Mouse (Mus musculus): Measurements from ENCODE around the gene Tanc2. TPM values are rescaled to one million over a fixed set of nuclear protein-coding genes. Genes with fewer than 3 reads are reported as not detected.

Gene Tanc2
- 11.3 and 15.4 TPM in 2 replicates for polyA plus RNA-seq (2015; fragmentation: Nextera tagmentation; extraction: Ambion mirVana)

GRCm38 (mm10) chr11:105589877-105590641 lies at the start of gene Tanc2:
TSS of gene Tanc2 (plus strand) at chr11:105589986.

GRCm38 (mm10) chr11:105952911-105953386 lies 363.2 kb downstream of the Tanc2 start, which contains the start of gene Cyb561:
TSS of gene Cyb561 (minus strand) at chr11:105953336.

GRCm38 (mm10) chr11:105967741-105968574 lies 378.2 kb downstream of the Tanc2 start, which contains the start of gene Ace:
TSS of gene Ace (plus strand) at chr11:105967945.

Small RNAs within 50 kb of the gene (microRNA-seq; reads per million reads assigned to microRNA genes)
- not detected for gene Gm23990 (ENCODE audit: borderline replicate concordance, insufficient number of aligned reads)

Other genes with a start within 250 kb of the Tanc2 start
- gene March10, start 133.3 kb upstream of the Tanc2 start, polyA plus RNA-seq (2015; fragmentation: Nextera tagmentation; extraction: Ambion mirVana) = 0.06 TPM in 1 of 2 replicates, not detected in the other